Mouse (Mus musculus) midbrain, embryonic 14.5 days (tissue): ENCODE results near the gene Gm5565. TPM values are rescaled to one million over a fixed set of nuclear protein-coding genes. Genes with fewer than 3 reads are reported as not detected.
"Not testable (repeated sequence)": the region's sequence is repeated elsewhere in the genome, so short reads cannot be mapped to it uniquely, and the experiment has no call there.

Experiments used
- ATAC-seq: fragments of 200-750 bp; cut with Nextera tagmentation; 2 replicates; pipeline ENCODE4 v1.8.0; 2017; ENCODE audit warnings: moderate number of reproducible peaks, moderate library complexity; ENCODE audit not compliant: low FRiP score, low TSS enrichment
- DNase-seq: peaks from one replicate; pipeline ENCODE4 v3.0.0-alpha.2; 2015
- H3K27ac ChIP-seq: fragments of 300-500 bp; sonication (generic); replicated peaks from 2 replicates; pipeline ENCODE4 v1.5.1; 2014; ENCODE audit warnings: mild to moderate bottlenecking, low read depth, low read length, moderate library complexity
- H3K27me3 ChIP-seq: fragments of 300-500 bp; sonication (generic); 2 replicates; pipeline ENCODE4 v1.6.1; 2014; ENCODE audit warnings: low read length, control low read depth, mixed read lengths; ENCODE audit not compliant: control insufficient read depth, insufficient read depth
- H3K36me3 ChIP-seq: fragments of 300-500 bp; sonication (generic); 2 replicates; pipeline ENCODE4 v1.6.1; 2014; ENCODE audit warnings: low read length, control low read depth; ENCODE audit not compliant: control insufficient read depth, insufficient read depth
- H3K4me1 ChIP-seq: fragments of 300-500 bp; sonication (generic); 2 replicates; pipeline ENCODE4 v1.6.1; 2014; ENCODE audit warnings: mild to moderate bottlenecking, antibody characterized with exemption, low read length, control low read depth; ENCODE audit not compliant: control insufficient read depth, insufficient read depth
- H3K4me2 ChIP-seq: fragments of 300-500 bp; sonication (generic); 2 replicates; pipeline ENCODE4 v1.6.1; 2014; ENCODE audit warnings: mild to moderate bottlenecking, low read length, moderate library complexity
- H3K4me3 ChIP-seq: fragments of 300-500 bp; sonication (generic); replicated peaks from 2 replicates; pipeline ENCODE4 v1.5.1; 2014; ENCODE audit warnings: low read depth, low read length
- H3K9ac ChIP-seq: fragments of 300-500 bp; sonication (generic); replicated peaks from 2 replicates; pipeline ENCODE4 v1.6.1; 2014; ENCODE audit warnings: mild to moderate bottlenecking, low read length, moderate library complexity
- H3K9me3 ChIP-seq: fragments of 300-500 bp; sonication (generic); 2 replicates; pipeline ENCODE4 v1.6.1; 2016; ENCODE audit warnings: low read length, control low read depth, mixed read lengths; ENCODE audit not compliant: control insufficient read depth
- WGBS: fragments of 180-500 bp; shearing (Covaris S2); extraction: QIAGEN DNeasy Blood & Tissue Kit; methylation state at CpG from one replicate; pipeline ENCODE4 v1.1.7; 2014; 5-methylcytosine and 5-hydroxymethylcytosine counted together
- polyA plus RNA-seq: library from polyadenylated mRNA; unstranded; fragments of >200 nt; fragmentation: Nextera tagmentation; extraction: Ambion mirVana; gene quantifications from 2 replicates; pipeline ENCODE4 v1.2.1, GENCODE M21; 2014

The Gm5565 gene
- polyA plus RNA-seq = not detected in 2 replicates

GRCm38 (mm10) chr5:146160439-146160838 is at the start of gene Gm5565:
Gene Gm5565, minus strand, starts transcription at chr5:146160539.
- not testable (repeated sequence) for H3K27me3 ChIP-seq, H3K27ac ChIP-seq, H3K9ac ChIP-seq, H3K4me1 ChIP-seq, H3K4me2 ChIP-seq, H3K9me3 ChIP-seq, H3K36me3 ChIP-seq, DNase-seq, H3K4me3 ChIP-seq, ATAC-seq
- whole genome bisulfite sequencing = 94% methylated on average over 3 of the region's 3 CpGs

GRCm38 (mm10) chr5:146205537-146205936 is 45.2 kb upstream of the Gm5565 start:
- WGBS = 95% methylated on average over 5 of the region's 5 CpGs
- Histone ChIP-seq H3K36me3 (peaks cover 80% of the 10 kb centered on the region), H3K9me3 (no peaks in the 10 kb centered on the region), H3K4me3 (no peak overlapping the region), H3K9ac (no peak overlapping the region), H3K27ac (no peak overlapping the region), H3K4me1 (no peaks in the 10 kb centered on the region), H3K4me2 (no peak overlapping the region), H3K27me3 (no peaks in the 10 kb centered on the region)
- DNase-seq (no peak), ATAC-seq (no peak)

GRCm38 (mm10) chr5:146203921-146204320 is 43.6 kb upstream of the Gm5565 start:
- Histone ChIP-seq H3K9ac (no peak overlapping the region), H3K27me3 (no peaks in the 10 kb centered on the region), H3K36me3 (peaks cover 68% of the 10 kb centered on the region), H3K9me3 (no peaks in the 10 kb centered on the region), H3K27ac (no peak overlapping the region), H3K4me1 (no peaks in the 10 kb centered on the region), H3K4me2 (no peak overlapping the region), H3K4me3 (no peak overlapping the region)
- WGBS = 86% methylated on average over 2 of the region's 2 CpGs
- no peak for ATAC-seq
- no peak for DNase-seq

- 98% methylated on average over 6 of the region's 6 CpGs for WGBS
- H3K9ac ChIP-seq = no peak overlapping the region
- DNase-seq = no peak
Measured at GRCm38 (mm10) chr5:146200580-146200979, 40.2 kb upstream of the Gm5565 start.

GRCm38 (mm10) chr5:146199540-146199939 is 39.2 kb upstream of the Gm5565 start:
- ATAC-seq (no peak), DNase-seq (no peak)
- H3K4me3 ChIP-seq = no peak overlapping the region
- H3K36me3 ChIP-seq = peaks cover 26% of the 10 kb centered on the region
- no peak overlapping the region for H3K4me2 ChIP-seq
- 82% methylated on average over 2 of the region's 2 CpGs for WGBS
- no peaks in the 10 kb centered on the region for H3K9me3 ChIP-seq
- H3K9ac ChIP-seq = no peak overlapping the region
- H3K27me3 ChIP-seq = no peaks in the 10 kb centered on the region
- no peaks in the 10 kb centered on the region for H3K4me1 ChIP-seq
- no peak overlapping the region for H3K27ac ChIP-seq

More at GRCm38 (mm10) chr5:146200580-146200979, 40.2 kb upstream of the Gm5565 start:
- Histone ChIP-seq H3K27ac (no peak overlapping the region), H3K4me1 (no peaks in the 10 kb centered on the region), H3K4me2 (no peak overlapping the region), H3K9me3 (no peaks in the 10 kb centered on the region), H3K36me3 (peaks cover 37% of the 10 kb centered on the region), H3K4me3 (no peak overlapping the region), H3K27me3 (no peaks in the 10 kb centered on the region)
- no peak for ATAC-seq

- H3K27ac ChIP-seq = no peak overlapping the region
- no peak overlapping the region for H3K9ac ChIP-seq
- H3K9me3 ChIP-seq = no peaks in the 10 kb centered on the region
- DNase-seq = no peak
- H3K4me3 ChIP-seq = no peak overlapping the region
- no peak for ATAC-seq
- H3K4me2 ChIP-seq = no peak overlapping the region
- peaks cover 22% of the 10 kb centered on the region for H3K36me3 ChIP-seq
- H3K4me1 ChIP-seq = no peaks in the 10 kb centered on the region
- H3K27me3 ChIP-seq = no peaks in the 10 kb centered on the region
Measured at GRCm38 (mm10) chr5:146199073-146199472, 38.7 kb upstream of the Gm5565 start.

- DNase-seq = no peak
- no peak for ATAC-seq
- 83% methylated on average over 8 of the region's 8 CpGs for WGBS
- Histone ChIP-seq H3K9me3 (no peaks in the 10 kb centered on the region), H3K36me3 (no peaks in the 10 kb centered on the region), H3K4me1 (no peaks in the 10 kb centered on the region), H3K9ac (no peak overlapping the region), H3K4me3 (no peak overlapping the region), H3K27me3 (no peaks in the 10 kb centered on the region), H3K27ac (no peak overlapping the region), H3K4me2 (no peak overlapping the region)
Measured at GRCm38 (mm10) chr5:146193360-146193759, 33.0 kb upstream of the Gm5565 start.

- ATAC-seq (no peak), DNase-seq (no peak)
- 60% methylated on average over 3 of the region's 3 CpGs for WGBS
- Histone ChIP-seq H3K27ac (no peak overlapping the region), H3K27me3 (no peaks in the 10 kb centered on the region), H3K9me3 (no peaks in the 10 kb centered on the region), H3K9ac (no peak overlapping the region), H3K4me3 (no peak overlapping the region), H3K4me2 (no peak overlapping the region), H3K36me3 (no peaks in the 10 kb centered on the region), H3K4me1 (no peaks in the 10 kb centered on the region)
Measured at GRCm38 (mm10) chr5:146190501-146191269, 30.3 kb upstream of the Gm5565 start.

- no peak for ATAC-seq
- Histone ChIP-seq H3K9me3 (no peaks in the 10 kb centered on the region), H3K36me3 (no peaks in the 10 kb centered on the region), H3K27ac (no peak overlapping the region), H3K9ac (no peak overlapping the region), H3K4me2 (no peak overlapping the region), H3K27me3 (no peaks in the 10 kb centered on the region), H3K4me1 (no peaks in the 10 kb centered on the region), H3K4me3 (no peak overlapping the region)
- no peak for DNase-seq
- whole genome bisulfite sequencing = 70% methylated on average over 4 of the region's 4 CpGs
Measured at GRCm38 (mm10) chr5:146190093-146190492, 29.8 kb upstream of the Gm5565 start.
